Mouse (Mus musculus): ENCODE data around the gene Ltk. TPM values are rescaled to one million over a fixed set of nuclear protein-coding genes. Genes with fewer than 3 reads are reported as not detected.

Ltk gene
- total RNA-seq, 4 experiments from 2014 or later: not detected

- DNase-seq (ENCODE audit: low spot score): no peak
Measured at GRCm38 (mm10) chr2:119703171-119703570, 57.1 kb downstream of the Ltk start.

Other genes with a start within 250 kb of the Ltk start
- 1 to 10 TPM in 1 of 4 experiments, under 1 TPM in 3; 0.13 to 1.4 (median 0.55) TPM for gene Exd1, start 212.8 kb downstream of the Ltk start, total RNA-seq (2022)
- 10 to 100 TPM; 84.3 to 96.9 (median 85.1) TPM for gene Chp1, start 212.7 kb downstream of the Ltk start, total RNA-seq (2022)
- gene Nusap1, start 142.1 kb downstream of the Ltk start, total RNA-seq (2022): 1 to 10 TPM in 1 of 4 experiments, under 1 TPM in 3; 0.28 to 1.7 (median 0.37) TPM
- 1 to 10 TPM in 1 of 4 experiments, under 1 TPM in 3; 0.34 to 1.2 (median 0.58) TPM for gene Oip5, start 142.0 kb downstream of the Ltk start, total RNA-seq (2022)
- gene Ndufaf1, start 97.6 kb downstream of the Ltk start, total RNA-seq (2022): 10 to 100 TPM; 53.6 to 71.5 (median 63.6) TPM
- 10 to 100 TPM; 22.5 to 25.6 (median 24.1) TPM for gene Rtf1, start 85.4 kb downstream of the Ltk start, total RNA-seq (2022)
- gene Itpka, start 18.1 kb downstream of the Ltk start, total RNA-seq (2022): under 1 TPM; 0.23 to 0.79 (median 0.54) TPM
- gene Rpap1, start 27.1 kb upstream of the Ltk start, total RNA-seq (2022): 10 to 100 TPM; 11.9 to 13.7 (median 13.4) TPM
- 1 to 10 TPM; 1.7 to 3.3 (median 2.2) TPM for gene Tyro3, start 37.3 kb upstream of the Ltk start, total RNA-seq (2022)
- gene Mga, start 136.8 kb upstream of the Ltk start, total RNA-seq (2022): 10 to 100 TPM; 33.6 to 39.0 (median 35.9) TPM
- 1 to 10 TPM; 6.9 to 8.5 (median 8.3) TPM for gene Mapkbp1, start 212.3 kb upstream of the Ltk start, total RNA-seq (2022)

Data from heart, adult 8-10 months (tissue).